Mouse (Mus musculus): ENCODE measurements at regions not wholly inside any gene's neighbourhood (a gene's known extent, or its start where the extent isn't known, plus 50 kb on each side); places are given as distances from the start of the nearest gene placed in this dataset.

GRCm38 (mm10) chr8:86328626-86329025 lies 251.9 kb downstream of the Abcc12 start:
- H3K36me3 ChIP-seq (replicated peaks; ENCODE audit: low read length), result no peaks in the 10 kb centered on the region
- H3K4me1 ChIP-seq, result no peaks in the 10 kb centered on the region
- 0 out of 2 replicates have a peak, but pooled peaks cover 2% of the 10 kb centered on the region for H3K9me3 ChIP-seq
- no peak overlapping the region for H3K4me3 ChIP-seq (replicated peaks)
- H3K27me3 ChIP-seq (replicated peaks), result peaks cover 3% of the 10 kb centered on the region
- no peak for TF ChIP-seq GATA1 (IDR thresholded peaks at IDR 0.05; ENCODE audit: borderline replicate concordance, low read length)
- TF ChIP-seq FLI1 (IDR thresholded peaks at IDR 0.05; ENCODE audit: low read length), result no peak

DNA sequence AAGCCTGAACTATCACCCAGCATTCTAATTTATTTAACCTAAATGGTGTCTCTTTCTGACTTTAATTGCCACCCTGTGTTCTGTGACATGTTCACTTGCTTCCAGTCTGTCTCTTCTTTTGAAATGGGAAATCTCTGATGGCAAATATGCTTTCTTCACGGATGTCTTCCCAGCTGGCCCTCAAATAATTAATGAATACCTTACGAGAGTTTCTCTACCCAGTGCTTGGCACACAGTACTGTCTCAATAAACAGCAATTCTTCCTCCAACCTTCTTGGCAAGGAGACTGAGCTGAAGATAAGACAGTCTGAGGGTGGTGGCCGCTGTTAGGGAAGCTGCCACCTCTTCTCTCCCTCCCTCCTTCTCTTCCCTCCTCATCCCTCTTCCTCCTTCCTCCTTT lies 252.5 kb downstream of the Abcc12 start:
- Histone ChIP-seq H3K36me3 (replicated peaks; ENCODE audit: low read length) (no peaks in the 10 kb centered on the region), H3K9me3 (0 out of 2 replicates have a peak, but pooled peaks cover 2% of the 10 kb centered on the region), H3K4me3 (replicated peaks) (no peak overlapping the region), H3K27me3 (replicated peaks) (peaks cover 3% of the 10 kb centered on the region), H3K4me1 (no peaks in the 10 kb centered on the region)
- TF ChIP-seq FLI1 (IDR thresholded peaks at IDR 0.05; ENCODE audit: low read length) (no peak), GATA1 (IDR thresholded peaks at IDR 0.05; ENCODE audit: borderline replicate concordance, low read length) (no peak)

GRCm38 (mm10) chr8:86325040-86325439 lies 255.4 kb downstream of the Abcc12 start:
- no peak for TF ChIP-seq FLI1 (IDR thresholded peaks at IDR 0.05; ENCODE audit: low read length)
- TF ChIP-seq GATA1 (IDR thresholded peaks at IDR 0.05; ENCODE audit: borderline replicate concordance, low read length), result no peak
- H3K4me1 ChIP-seq, result no peaks in the 10 kb centered on the region
- no peaks in the 10 kb centered on the region for H3K36me3 ChIP-seq (replicated peaks; ENCODE audit: low read length)
- peaks cover 3% of the 10 kb centered on the region for H3K27me3 ChIP-seq (replicated peaks)
- H3K9me3 ChIP-seq, result 0 out of 2 replicates have a peak, but pooled peaks cover 2% of the 10 kb centered on the region
- H3K4me3 ChIP-seq (replicated peaks), result no peak overlapping the region

GRCm38 (mm10) chr8:86324542-86324941 lies 255.9 kb downstream of the Abcc12 start:
- TF ChIP-seq GATA1 (IDR thresholded peaks at IDR 0.05; ENCODE audit: borderline replicate concordance, low read length) (no peak), FLI1 (IDR thresholded peaks at IDR 0.05; ENCODE audit: low read length) (no peak)
- Histone ChIP-seq H3K27me3 (replicated peaks) (peaks cover 3% of the 10 kb centered on the region), H3K36me3 (replicated peaks; ENCODE audit: low read length) (no peaks in the 10 kb centered on the region)

DNA sequence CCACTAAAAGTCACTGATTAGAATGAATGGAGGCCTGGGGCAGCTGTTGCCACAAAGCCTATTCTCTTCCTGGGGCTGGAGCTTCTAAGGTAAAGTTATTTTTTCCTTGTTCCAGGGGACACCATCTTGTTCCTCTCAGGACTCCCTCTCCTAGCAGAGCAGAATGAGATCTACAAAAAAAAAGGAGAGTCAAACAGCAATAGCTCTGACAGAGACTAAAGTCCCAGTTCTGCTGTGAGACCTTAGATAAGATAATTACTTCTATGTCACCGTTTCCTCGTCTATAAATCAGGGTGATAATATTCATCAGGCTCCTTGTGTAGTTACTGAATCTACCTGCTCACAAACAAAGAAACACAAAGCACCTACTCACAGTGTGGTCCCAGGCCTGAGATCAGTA lies 256.7 kb downstream of the Abcc12 start:
- Histone ChIP-seq H3K4me1 (no peaks in the 10 kb centered on the region), H3K4me3 (replicated peaks) (no peak overlapping the region), H3K27me3 (replicated peaks) (peaks cover 3% of the 10 kb centered on the region), H3K9me3 (0 out of 2 replicates have a peak, but pooled peaks cover 2% of the 10 kb centered on the region), H3K36me3 (replicated peaks; ENCODE audit: low read length) (no peaks in the 10 kb centered on the region)
- TF ChIP-seq GATA1 (IDR thresholded peaks at IDR 0.05; ENCODE audit: borderline replicate concordance, low read length) (no peak), FLI1 (IDR thresholded peaks at IDR 0.05; ENCODE audit: low read length) (no peak)

More at GRCm38 (mm10) chr8:86324542-86324941, 255.9 kb downstream of the Abcc12 start:
- H3K4me1 ChIP-seq, result no peaks in the 10 kb centered on the region
- 0 out of 2 replicates have a peak, but pooled peaks cover 2% of the 10 kb centered on the region for H3K9me3 ChIP-seq
- no peak overlapping the region for H3K4me3 ChIP-seq (replicated peaks)

GRCm38 (mm10) chr8:86322494-86322893 lies 258.0 kb downstream of the Abcc12 start:
- Histone ChIP-seq H3K4me3 (replicated peaks) (no peak overlapping the region), H3K9me3 (no peaks in the 10 kb centered on the region), H3K4me1 (no peaks in the 10 kb centered on the region), H3K27me3 (replicated peaks) (no peaks in the 10 kb centered on the region), H3K36me3 (replicated peaks; ENCODE audit: low read length) (no peaks in the 10 kb centered on the region)
- TF ChIP-seq FLI1 (IDR thresholded peaks at IDR 0.05; ENCODE audit: low read length), result no peak
- no peak for TF ChIP-seq GATA1 (IDR thresholded peaks at IDR 0.05; ENCODE audit: borderline replicate concordance, low read length)

DNA sequence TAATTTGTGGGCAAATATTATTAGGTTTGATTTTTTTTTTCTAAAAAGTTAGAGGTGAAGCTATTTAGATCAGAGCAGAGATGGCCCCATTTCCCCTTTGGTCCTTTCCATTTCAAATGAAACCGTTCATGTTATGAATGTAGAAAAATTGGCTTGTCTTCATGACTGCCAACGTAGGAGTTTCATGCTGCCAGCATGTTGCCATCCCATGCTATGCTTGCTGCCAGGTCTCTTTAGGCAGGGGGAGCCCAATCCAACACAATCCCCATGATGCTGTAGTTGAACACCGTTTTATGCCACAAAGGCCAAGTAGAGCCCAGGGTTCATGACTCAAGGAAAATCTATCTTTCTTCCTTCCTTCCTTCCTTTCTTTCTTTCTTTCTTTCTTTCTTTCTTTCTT lies 259.5 kb downstream of the Abcc12 start:
- Histone ChIP-seq H3K27me3 (replicated peaks) (no peaks in the 10 kb centered on the region), H3K4me3 (replicated peaks) (no peak overlapping the region), H3K4me1 (no peaks in the 10 kb centered on the region), H3K36me3 (replicated peaks; ENCODE audit: low read length) (no peaks in the 10 kb centered on the region), H3K9me3 (peaks cover 9% of the 10 kb centered on the region; the same call in 1 of the 2 replicates)
- no peak for TF ChIP-seq GATA1 (IDR thresholded peaks at IDR 0.05; ENCODE audit: borderline replicate concordance, low read length)
- TF ChIP-seq FLI1 (IDR thresholded peaks at IDR 0.05; ENCODE audit: low read length), result no peak

DNA sequence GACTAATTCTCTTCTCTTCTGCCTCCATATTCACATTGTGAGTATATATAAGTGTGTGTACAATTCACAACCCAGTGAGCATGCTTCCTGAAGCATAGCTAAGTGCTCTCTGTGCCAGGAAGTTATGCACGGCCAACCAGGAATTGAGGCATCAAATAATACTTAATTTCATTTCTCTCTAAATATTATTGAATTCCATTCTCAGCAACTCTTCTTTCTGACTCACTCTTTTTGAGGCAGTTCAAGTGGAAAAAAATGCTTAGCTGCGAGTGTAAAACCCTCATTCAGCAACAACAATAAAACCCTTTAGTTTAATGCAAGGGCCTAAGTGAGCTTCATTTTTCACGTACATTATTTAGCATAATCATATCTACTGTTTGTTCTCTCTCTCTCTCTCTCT lies 262.0 kb downstream of the Abcc12 start:
- no peaks in the 10 kb centered on the region for H3K36me3 ChIP-seq (replicated peaks; ENCODE audit: low read length)
- no peak overlapping the region for H3K4me3 ChIP-seq (replicated peaks)
- H3K4me1 ChIP-seq, result no peaks in the 10 kb centered on the region
- TF ChIP-seq FLI1 (IDR thresholded peaks at IDR 0.05; ENCODE audit: low read length) (no peak), GATA1 (IDR thresholded peaks at IDR 0.05; ENCODE audit: borderline replicate concordance, low read length) (no peak)
- H3K27me3 ChIP-seq (replicated peaks), result no peaks in the 10 kb centered on the region
- H3K9me3 ChIP-seq, result peaks cover 9% of the 10 kb centered on the region; the same call in 1 of the 2 replicates

DNA sequence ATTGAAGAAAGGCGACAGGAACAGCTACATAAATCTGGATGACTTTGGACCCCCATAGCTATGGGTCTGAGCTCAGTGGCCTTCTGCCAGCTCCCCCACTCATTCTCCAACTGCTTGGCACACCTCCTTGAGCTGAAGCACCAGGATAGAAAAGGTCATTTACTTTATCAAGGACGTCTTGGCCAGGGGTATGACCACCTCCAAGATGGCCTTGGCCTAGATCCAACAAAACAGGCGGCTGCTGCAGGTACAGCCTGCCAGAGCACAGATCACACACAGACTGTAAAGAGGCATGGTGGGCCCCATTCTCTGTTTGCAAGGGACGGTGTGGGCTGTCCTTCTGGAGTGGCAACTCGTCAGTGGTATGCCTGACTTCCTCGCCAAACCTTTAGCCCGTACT lies 264.2 kb downstream of the Abcc12 start:
- TF ChIP-seq FLI1 (IDR thresholded peaks at IDR 0.05; ENCODE audit: low read length) (no peak), GATA1 (IDR thresholded peaks at IDR 0.05; ENCODE audit: borderline replicate concordance, low read length) (no peak)
- Histone ChIP-seq H3K36me3 (replicated peaks; ENCODE audit: low read length) (no peaks in the 10 kb centered on the region), H3K4me1 (no peaks in the 10 kb centered on the region), H3K9me3 (peaks cover 9% of the 10 kb centered on the region; the same call in 1 of the 2 replicates), H3K4me3 (replicated peaks) (no peak overlapping the region), H3K27me3 (replicated peaks) (no peaks in the 10 kb centered on the region)

DNA sequence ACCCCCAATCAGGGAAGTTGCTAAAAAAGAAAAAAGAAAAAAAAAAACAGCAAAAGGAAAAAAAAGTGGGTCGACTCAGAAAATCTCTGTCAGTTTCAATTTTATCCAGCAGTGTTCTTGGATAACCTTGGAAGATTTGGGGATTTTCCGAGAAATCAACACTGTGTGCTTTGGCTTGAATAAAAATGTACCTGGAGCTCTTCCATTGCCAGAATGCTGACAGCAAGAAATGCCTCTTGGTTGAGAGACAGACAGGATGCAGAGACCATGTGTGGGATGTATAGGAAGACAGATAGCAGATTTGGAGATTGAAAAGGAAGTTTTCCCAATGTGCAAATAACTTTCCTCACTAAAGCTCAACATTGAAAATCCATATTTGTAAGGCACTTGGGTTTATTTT lies 271.0 kb downstream of the Abcc12 start:
- Histone ChIP-seq H3K4me1 (no peaks in the 10 kb centered on the region), H3K27me3 (replicated peaks) (no peaks in the 10 kb centered on the region), H3K9me3 (no peaks in the 10 kb centered on the region), H3K36me3 (replicated peaks; ENCODE audit: low read length) (no peaks in the 10 kb centered on the region), H3K4me3 (replicated peaks) (no peak overlapping the region)
- TF ChIP-seq FLI1 (IDR thresholded peaks at IDR 0.05; ENCODE audit: low read length), result no peak
- no peak for TF ChIP-seq GATA1 (IDR thresholded peaks at IDR 0.05; ENCODE audit: borderline replicate concordance, low read length)

DNA sequence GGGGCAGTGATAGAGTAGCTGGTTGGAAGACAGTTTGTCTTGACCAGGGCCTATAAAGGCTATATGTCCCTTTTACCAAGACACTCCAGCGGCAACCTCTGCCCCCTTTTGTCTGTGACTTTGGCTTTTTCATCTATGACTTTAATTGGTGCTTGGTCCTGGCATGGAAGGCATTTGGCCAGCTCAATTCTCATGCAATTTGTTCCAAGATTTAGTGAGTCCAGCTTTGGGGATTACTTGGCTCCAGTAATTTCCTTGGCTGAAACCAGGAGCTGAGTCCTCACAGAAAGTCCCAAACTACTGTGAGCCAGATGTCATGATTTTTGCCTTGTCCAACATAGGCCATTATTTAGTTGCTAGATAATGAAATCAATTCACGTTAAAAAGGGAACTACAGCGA lies 273.1 kb downstream of the Abcc12 start:
- Histone ChIP-seq H3K4me1 (no peaks in the 10 kb centered on the region), H3K9me3 (no peaks in the 10 kb centered on the region), H3K4me3 (replicated peaks) (no peak overlapping the region), H3K36me3 (replicated peaks; ENCODE audit: low read length) (no peaks in the 10 kb centered on the region), H3K27me3 (replicated peaks) (no peaks in the 10 kb centered on the region)
- no peak for TF ChIP-seq GATA1 (IDR thresholded peaks at IDR 0.05; ENCODE audit: borderline replicate concordance, low read length)
